In the genomic region with DNA sequence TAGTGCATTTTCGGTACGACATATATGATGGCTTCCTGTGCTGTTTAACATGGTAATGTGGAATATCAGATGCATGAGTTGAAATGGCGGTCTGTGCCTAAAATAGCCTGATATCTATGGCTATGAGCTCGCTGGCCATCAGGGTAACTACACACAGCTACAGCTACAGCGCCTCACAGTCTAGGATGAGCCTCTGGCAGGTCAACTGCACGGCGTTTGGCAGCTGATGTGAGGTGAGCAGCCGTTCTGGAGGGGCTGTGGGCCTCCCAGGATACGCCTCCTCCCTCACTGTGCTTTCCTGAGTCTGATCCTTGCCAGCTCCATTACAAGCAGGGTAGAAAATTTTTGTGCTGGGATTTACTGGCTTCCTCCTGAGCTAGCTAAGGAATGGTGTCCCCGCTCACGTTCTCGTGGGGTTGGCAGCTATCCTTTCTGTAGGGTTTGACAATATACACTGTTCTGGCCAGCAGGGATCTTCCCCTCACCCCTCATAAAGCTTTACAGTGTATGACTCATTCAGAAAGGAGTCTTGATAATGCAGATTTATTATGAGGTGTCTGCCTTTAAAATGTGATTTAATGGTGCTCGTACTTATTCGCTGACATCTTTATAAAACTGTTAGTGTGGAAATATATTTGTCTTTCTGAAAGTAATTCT, we compare ENCODE assay signal across 13 mouse cellular contexts.
DNase-seq lines count a peak whose midpoint lies in the region; ATAC-seq and TF ChIP-seq lines count a peak whose summit lies in the region.
"Had no signal": no experiment of that assay in that cellular context is flagged by ENCODE, and none has a peak within 500 bp of the region (broad histone marks: within the 10 kb centered on the region; RNA-seq: fewer than 3 reads in every experiment).

No protein-coding gene starts in this region.

- H3K27me3 ChIP-seq in heart, adult 2 months (ENCODE audit: control insufficient read depth, insufficient read depth, low read length), result no peaks in the 10 kb centered on the region
- H3K27me3 ChIP-seq in heart, embryonic 10.5 days (ENCODE audit: insufficient read depth, poor library complexity, severe bottlenecking), result no peaks in the 10 kb centered on the region
- no peaks in the 10 kb centered on the region for H3K27me3 ChIP-seq in hindbrain, embryonic 13.5 days
- H3K27me3 ChIP-seq in midbrain, embryonic 13.5 days, result no peaks in the 10 kb centered on the region
- H3K27me3 ChIP-seq: Patski had no signal

- intact Hi-C loops in heart, adult 2 months (cut with DNase I), result no loop called here
- intact Hi-C loops in heart, postnatal 25 days (cut with DNase I), result loop anchor here (5.0 kb wide), 1 partner anchor 203 kb away; no protein-coding TSS in a partner anchor

- peaks cover 4% of the 10 kb centered on the region for H3K4me1 ChIP-seq in heart, adult 2 months (ENCODE audit: control insufficient read depth, insufficient read depth, low read length)
- peaks cover 70% of the 10 kb centered on the region for H3K4me1 ChIP-seq in heart, embryonic 10.5 days
- H3K4me1 ChIP-seq in hindbrain, embryonic 13.5 days (replicated peaks), result peaks cover 73% of the 10 kb centered on the region
- H3K4me1 ChIP-seq in midbrain, embryonic 13.5 days (replicated peaks), result peaks cover 57% of the 10 kb centered on the region

- no peak overlapping the region for H3K4me3 ChIP-seq in heart, adult 2 months
- no peak overlapping the region for H3K4me3 ChIP-seq in heart, embryonic 10.5 days
- no peak overlapping the region for H3K4me3 ChIP-seq in hindbrain, embryonic 13.5 days
- H3K4me3 ChIP-seq in midbrain, embryonic 13.5 days (replicated peaks), result no peak overlapping the region
- H3K4me3 ChIP-seq: myocyte had no signal

- no peak for TF ChIP-seq CTCF in heart, adult 2 months (IDR thresholded peaks at IDR 0.05)

- TF ChIP-seq EP300 in heart, adult 2 months (IDR thresholded peaks at IDR 0.05; ENCODE audit: insufficient read depth, low read depth, low read length), result no peak

- H3K79me2 ChIP-seq in heart, adult 2 months (replicated peaks; ENCODE audit: control insufficient read depth, insufficient read depth, low read length), result no peaks in the 10 kb centered on the region

- no peak overlapping the region for H3K9ac ChIP-seq in heart, adult 2 months (ENCODE audit: low read depth, low read length)
- peak overlapping the region; percentile 49; the same call in 1 of the 2 replicates for H3K9ac ChIP-seq in hindbrain, embryonic 13.5 days
- no peak overlapping the region for H3K9ac ChIP-seq in midbrain, embryonic 13.5 days (replicated peaks)

- no peak for ATAC-seq in hindbrain, embryonic 13.5 days (ENCODE audit: low FRiP score)
- peak; percentile 57; the same call in 1 of the 2 replicates for ATAC-seq in midbrain, embryonic 13.5 days
- ATAC-seq: inflammation-experienced regulatory T-cells, adult 6 months; Patski had no signal

- no peak for TF ChIP-seq POLR2A in heart, adult 2 months (IDR thresholded peaks at IDR 0.05; ENCODE audit: insufficient read depth, low read depth, low read length)

- peak overlapping the region; percentile 75 for H3K27ac ChIP-seq in heart, adult 2 months
- H3K27ac ChIP-seq in heart, embryonic 10.5 days, result peak overlapping the region; percentile 81
- peak overlapping the region; percentile 35 for H3K27ac ChIP-seq in hindbrain, embryonic 13.5 days
- H3K27ac ChIP-seq in midbrain, embryonic 13.5 days, result peak overlapping the region; percentile 4; the same call in 1 of the 2 replicates

- DNase-seq in heart, adult 2 months, result peak in 1 of 2 experiments; percentile 20
- no peak for DNase-seq in heart, postnatal 25 days (ENCODE audit: low spot score)
- DNase-seq in heart, embryonic 10.5 days (ENCODE audit: low spot score), result no peak
- DNase-seq in cerebellum, adult 11 months, result no peak
- DNase-seq in embryo, embryonic 9.5 days (ENCODE audit: extremely low spot score), result no peak
- DNase-seq in urinary bladder, postnatal 14 days (ENCODE audit: low spot score), result no peak
- DNase-seq: cerebellum, adult 11-12 months; thymus, postnatal 4 days had no signal

- H3K9me3 ChIP-seq in heart, embryonic 10.5 days, result no peaks in the 10 kb centered on the region
- no peaks in the 10 kb centered on the region for H3K9me3 ChIP-seq in hindbrain, embryonic 13.5 days
- no peaks in the 10 kb centered on the region for H3K9me3 ChIP-seq in midbrain, embryonic 13.5 days

- no peaks in the 10 kb centered on the region for H3K36me3 ChIP-seq in heart, adult 2 months (ENCODE audit: control insufficient read depth, insufficient read depth, low read length)
- H3K36me3 ChIP-seq in heart, embryonic 10.5 days, result no peaks in the 10 kb centered on the region
- H3K36me3 ChIP-seq in hindbrain, embryonic 13.5 days, result no peaks in the 10 kb centered on the region
- H3K36me3 ChIP-seq in midbrain, embryonic 13.5 days, result no peaks in the 10 kb centered on the region

- no peak overlapping the region for H3K4me2 ChIP-seq in hindbrain, embryonic 13.5 days
- no peak overlapping the region for H3K4me2 ChIP-seq in midbrain, embryonic 13.5 days (replicated peaks)

- 41% methylated on average over 14 of the region's 14 CpGs for WGBS in heart, adult 2 months
- 56% methylated on average over 14 of the region's 14 CpGs for WGBS in heart, embryonic 10.5 days
- 63% methylated on average over 14 of the region's 14 CpGs for WGBS in hindbrain, embryonic 13.5 days
- 61% methylated on average over 14 of the region's 14 CpGs for WGBS in midbrain, embryonic 13.5 days

Comparison
In these comparisons a context has a peak if more than half of its experiments do, and no peak if none do; other contexts are left out.
1. H3K27ac ChIP-seq: peak in every context shown above with its lines; median percentile 81 in heart, embryonic 10.5 days; 75 in heart, adult 2 months; 35 in hindbrain, embryonic 13.5 days; 4 in midbrain, embryonic 13.5 days.